Mouse (Mus musculus) urinary bladder, postnatal 14 days (tissue): ENCODE data around the gene BC117090.
"Not testable (repeated sequence)": the region's sequence is repeated elsewhere in the genome, so short reads cannot be mapped to it uniquely, and the experiment has no call there.

Source experiments
- DNase-seq: peaks from one replicate; pipeline ENCODE4 v3.0.0; 2021; ENCODE audit warnings: low spot score

The BC117090 gene

DNA sequence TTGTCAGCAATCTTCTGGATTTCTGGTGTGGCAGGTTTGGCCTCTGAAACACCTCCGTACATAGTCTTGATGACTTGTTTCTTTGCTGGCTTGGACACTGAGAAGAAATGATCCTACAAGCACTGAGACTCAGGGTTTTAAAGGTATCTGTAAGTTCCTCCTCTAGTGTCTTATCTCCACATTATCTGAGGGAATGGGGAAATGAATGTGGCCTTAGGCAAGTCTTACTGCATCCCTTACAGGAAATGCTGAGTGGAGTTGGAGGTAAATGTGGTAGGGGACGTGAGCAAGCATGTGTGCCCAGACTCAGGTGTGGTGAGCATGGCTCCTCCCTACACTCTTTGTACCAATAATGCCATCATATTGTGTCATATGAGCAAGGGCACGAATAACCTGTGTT lies at the start of gene BC117090:
Gene BC117090 (minus strand): TSS at position 101 of the 400 bp plus-strand sequence.
- no peak for DNase-seq

GRCm38 (mm10) chr16:36367648-36368047 lies 33.5 kb upstream of the BC117090 start, which contains the start of gene BC100530:
TSS of gene BC100530 (minus strand) at chr16:36367748.
- DNase-seq = not testable (repeated sequence)

- DNase-seq = no peak
Observed at GRCm38 (mm10) chr16:36337171-36337570, 3.0 kb upstream of the BC117090 start.

GRCm38 (mm10) chr16:36319286-36319685 lies 14.8 kb downstream of the BC117090 start:
- DNase-seq = no peak

GRCm38 (mm10) chr16:36316111-36316510 lies 18.0 kb downstream of the BC117090 start:
- DNase-seq = not testable (repeated sequence)

DNA sequence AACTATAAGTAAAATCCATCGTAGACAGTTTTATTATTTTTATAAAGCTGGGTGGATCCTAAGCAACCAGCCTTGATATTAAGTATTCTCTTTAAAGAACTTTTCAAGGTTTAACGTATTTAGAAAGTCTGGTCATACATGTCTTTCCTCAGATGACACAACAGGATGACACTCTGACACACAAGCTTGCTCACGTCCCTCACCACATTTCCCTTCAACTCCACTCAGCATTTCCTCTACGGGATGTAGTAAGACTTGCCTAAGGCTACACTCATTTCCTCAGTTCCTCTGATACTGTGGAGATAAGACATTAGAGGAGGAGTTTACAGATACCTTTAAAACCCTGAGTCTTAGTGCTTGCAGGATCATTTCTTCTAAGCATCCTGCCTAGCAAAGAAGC lies 26.5 kb downstream of the BC117090 start:
- DNase-seq = no peak

DNA sequence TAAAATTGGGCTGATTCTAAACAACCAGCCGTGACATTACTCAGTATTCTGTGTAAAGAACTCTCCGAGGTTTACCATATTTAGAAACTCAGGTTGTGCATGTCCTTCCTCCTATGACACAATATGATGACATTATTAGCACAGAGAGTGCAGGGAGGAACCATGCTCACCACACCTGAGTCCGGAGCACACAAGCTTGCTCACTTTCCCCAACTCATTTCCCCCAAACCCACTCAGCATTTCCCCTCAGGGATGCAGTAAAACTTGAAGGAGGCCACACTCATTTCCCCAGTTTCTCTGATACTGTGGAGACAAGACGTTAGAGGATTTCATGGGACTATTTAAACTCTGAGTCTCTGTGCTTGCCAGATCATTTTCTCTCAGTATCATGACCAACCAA lies 45.0 kb downstream of the BC117090 start:
- no peak for DNase-seq

- DNase-seq = not testable (repeated sequence)
Observed at GRCm38 (mm10) chr16:36276796-36277195, 57.3 kb downstream of the BC117090 start, which contains the start of gene Stfa1. TSS of gene Stfa1 (plus strand) at chr16:36276951.
